Mouse (Mus musculus): ENCODE results near the gene Tmem145. TPM values are rescaled to one million over a fixed set of nuclear protein-coding genes. Genes with fewer than 3 reads are reported as not detected.

Tmem145 gene
- not detected for polyA plus RNA-seq (2014; fragmentation: Illumina TruSeq; extraction: RNeasy Lipid Tissue Mini Kit (QIAGEN cat#74804); ENCODE audit: low read depth, low replicate concordance)

GRCm38 (mm10) chr7:25305956-25306613 is at the start of gene Tmem145:
Gene Tmem145, plus strand, starts transcription at chr7:25306106.

GRCm38 (mm10) chr7:25267301-25267750 is 38.6 kb upstream of the Tmem145 start, which contains the start of gene Cic:
Gene Cic, plus strand, starts transcription at chr7:25267704.

GRCm38 (mm10) chr7:25297454-25298325 is 8.2 kb upstream of the Tmem145 start, which contains the start of gene Pafah1b3:
Gene Pafah1b3, minus strand, starts transcription at chr7:25297986.

GRCm38 (mm10) chr7:25301063-25301462 is 4.8 kb upstream of the Tmem145 start, which contains the start of gene Prr19:
Gene Prr19, plus strand, starts transcription at chr7:25301411.

GRCm38 (mm10) chr7:25316532-25317445 is 10.9 kb downstream of the Tmem145 start, which contains the start of gene Megf8:
Gene Megf8, plus strand, starts transcription at chr7:25317164.

Other genes with a start within 250 kb of the Tmem145 start
- gene Grik5, start 233.8 kb upstream of the Tmem145 start, polyA plus RNA-seq (2014; fragmentation: Illumina TruSeq; extraction: RNeasy Lipid Tissue Mini Kit (QIAGEN cat#74804); ENCODE audit: low read depth, low replicate concordance) = 8.7 TPM
- 12.5 TPM for gene Zfp574, start 233.5 kb upstream of the Tmem145 start, polyA plus RNA-seq (2014; fragmentation: Illumina TruSeq; extraction: RNeasy Lipid Tissue Mini Kit (QIAGEN cat#74804); ENCODE audit: low read depth, low replicate concordance)
- 1.4 TPM for gene Pou2f2, start 126.4 kb upstream of the Tmem145 start, polyA plus RNA-seq (2014; fragmentation: Illumina TruSeq; extraction: RNeasy Lipid Tissue Mini Kit (QIAGEN cat#74804); ENCODE audit: low read depth, low replicate concordance)
- 15.0 TPM for gene Dedd2, start 85.5 kb upstream of the Tmem145 start, polyA plus RNA-seq (2014; fragmentation: Illumina TruSeq; extraction: RNeasy Lipid Tissue Mini Kit (QIAGEN cat#74804); ENCODE audit: low read depth, low replicate concordance)
- 7.4 TPM for gene Zfp526, start 84.7 kb upstream of the Tmem145 start, polyA plus RNA-seq (2014; fragmentation: Illumina TruSeq; extraction: RNeasy Lipid Tissue Mini Kit (QIAGEN cat#74804); ENCODE audit: low read depth, low replicate concordance)
- gene Gsk3a, start 68.3 kb upstream of the Tmem145 start, polyA plus RNA-seq (2014; fragmentation: Illumina TruSeq; extraction: RNeasy Lipid Tissue Mini Kit (QIAGEN cat#74804); ENCODE audit: low read depth, low replicate concordance) = 81.2 TPM
- gene Erf, start 55.3 kb upstream of the Tmem145 start, polyA plus RNA-seq (2014; fragmentation: Illumina TruSeq; extraction: RNeasy Lipid Tissue Mini Kit (QIAGEN cat#74804); ENCODE audit: low read depth, low replicate concordance) = 32.2 TPM
- 84.3 TPM for gene Cic, start 38.4 kb upstream of the Tmem145 start, polyA plus RNA-seq (2014; fragmentation: Illumina TruSeq; extraction: RNeasy Lipid Tissue Mini Kit (QIAGEN cat#74804); ENCODE audit: low read depth, low replicate concordance)
- 54.0 TPM for gene Pafah1b3, start 8.1 kb upstream of the Tmem145 start, polyA plus RNA-seq (2014; fragmentation: Illumina TruSeq; extraction: RNeasy Lipid Tissue Mini Kit (QIAGEN cat#74804); ENCODE audit: low read depth, low replicate concordance)
- gene Prr19, start 4.7 kb upstream of the Tmem145 start, polyA plus RNA-seq (2014; fragmentation: Illumina TruSeq; extraction: RNeasy Lipid Tissue Mini Kit (QIAGEN cat#74804); ENCODE audit: low read depth, low replicate concordance) = 1.5 TPM
- 32.1 TPM for gene Megf8, start 11.1 kb downstream of the Tmem145 start, polyA plus RNA-seq (2014; fragmentation: Illumina TruSeq; extraction: RNeasy Lipid Tissue Mini Kit (QIAGEN cat#74804); ENCODE audit: low read depth, low replicate concordance)
- not detected for gene Cnfn, start 63.6 kb downstream of the Tmem145 start, polyA plus RNA-seq (2014; fragmentation: Illumina TruSeq; extraction: RNeasy Lipid Tissue Mini Kit (QIAGEN cat#74804); ENCODE audit: low read depth, low replicate concordance)
- 468 TPM for gene Lipe, start 92.6 kb downstream of the Tmem145 start, polyA plus RNA-seq (2014; fragmentation: Illumina TruSeq; extraction: RNeasy Lipid Tissue Mini Kit (QIAGEN cat#74804); ENCODE audit: low read depth, low replicate concordance)
- not detected for gene Cxcl17, start 106.8 kb downstream of the Tmem145 start, polyA plus RNA-seq (2014; fragmentation: Illumina TruSeq; extraction: RNeasy Lipid Tissue Mini Kit (QIAGEN cat#74804); ENCODE audit: low read depth, low replicate concordance)
- 10.2 TPM for gene Ceacam1, start 171.5 kb downstream of the Tmem145 start, polyA plus RNA-seq (2014; fragmentation: Illumina TruSeq; extraction: RNeasy Lipid Tissue Mini Kit (QIAGEN cat#74804); ENCODE audit: low read depth, low replicate concordance)
- 1.3 TPM for gene Ceacam2, start 233.8 kb downstream of the Tmem145 start, polyA plus RNA-seq (2014; fragmentation: Illumina TruSeq; extraction: RNeasy Lipid Tissue Mini Kit (QIAGEN cat#74804); ENCODE audit: low read depth, low replicate concordance)